Mouse (Mus musculus) neutrophil, adult 83 days (primary cell): Measurements from ENCODE around the gene Rnase9. TPM values are rescaled to one million over a fixed set of nuclear protein-coding genes. Genes with fewer than 3 reads are reported as not detected.

ENCODE experiments used
- total RNA-seq, 2 experiments: library from RNA; stranded (reverse); gene quantifications; one replicate each; pipeline ENCODE4 v1.2.4; 2023

Gene Rnase9
- total RNA-seq = not detected

GRCm38 (mm10) chr14:51041769-51042168, at the start of gene Rnase9:
Gene Rnase9, minus strand, starts transcription at chr14:51041869.

DNA sequence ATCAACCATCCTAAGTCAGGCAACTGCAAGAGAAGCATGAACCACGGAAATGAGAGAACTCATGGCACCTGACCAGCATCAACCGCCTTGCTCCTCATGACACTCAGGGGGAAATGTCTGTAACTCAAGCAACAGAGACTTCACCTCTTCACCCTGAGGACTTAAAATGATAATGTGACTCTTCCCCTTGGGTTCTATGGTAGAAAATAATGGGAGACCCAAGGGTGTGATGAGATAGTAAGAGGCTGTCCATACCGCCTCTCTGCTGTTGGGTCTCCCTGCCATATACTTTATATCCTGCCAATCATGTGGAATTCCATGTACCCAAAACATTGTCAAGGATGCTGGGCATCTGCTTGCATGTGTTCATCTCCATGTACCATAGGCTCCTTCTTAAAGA, 32.7 kb upstream of the Rnase9 start, which contains the start of gene Olfr750:
TSS of gene Olfr750 (minus strand) at position 101 of the 400 bp plus-strand sequence.

GRCm38 (mm10) chr14:51057401-51057831, 15.7 kb upstream of the Rnase9 start, which contains the start of gene Rnase12:
Gene Rnase12, minus strand, starts transcription at chr14:51057661.

DNA sequence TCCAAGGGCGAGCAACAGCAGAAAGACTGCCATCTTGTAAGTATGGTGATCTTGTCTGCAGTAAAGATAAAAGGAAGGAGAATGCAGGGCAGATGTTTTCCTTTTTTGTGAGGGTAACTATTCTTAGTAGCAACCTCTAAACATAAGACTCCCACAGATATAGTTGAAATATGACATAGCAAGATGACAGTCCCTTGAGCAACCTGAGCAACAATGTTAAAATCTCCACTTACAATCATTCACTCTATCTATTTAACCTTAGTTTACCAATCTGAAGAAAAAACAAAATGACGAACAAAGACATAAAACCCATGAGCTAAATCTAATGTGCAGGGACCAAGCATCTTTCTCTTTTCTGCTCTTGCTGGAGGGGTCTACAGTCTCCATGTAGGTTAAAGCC, 8.4 kb upstream of the Rnase9 start, which contains the start of gene Rnase11:
TSS of gene Rnase11 (minus strand) at position 101 of the 400 bp plus-strand sequence.

DNA sequence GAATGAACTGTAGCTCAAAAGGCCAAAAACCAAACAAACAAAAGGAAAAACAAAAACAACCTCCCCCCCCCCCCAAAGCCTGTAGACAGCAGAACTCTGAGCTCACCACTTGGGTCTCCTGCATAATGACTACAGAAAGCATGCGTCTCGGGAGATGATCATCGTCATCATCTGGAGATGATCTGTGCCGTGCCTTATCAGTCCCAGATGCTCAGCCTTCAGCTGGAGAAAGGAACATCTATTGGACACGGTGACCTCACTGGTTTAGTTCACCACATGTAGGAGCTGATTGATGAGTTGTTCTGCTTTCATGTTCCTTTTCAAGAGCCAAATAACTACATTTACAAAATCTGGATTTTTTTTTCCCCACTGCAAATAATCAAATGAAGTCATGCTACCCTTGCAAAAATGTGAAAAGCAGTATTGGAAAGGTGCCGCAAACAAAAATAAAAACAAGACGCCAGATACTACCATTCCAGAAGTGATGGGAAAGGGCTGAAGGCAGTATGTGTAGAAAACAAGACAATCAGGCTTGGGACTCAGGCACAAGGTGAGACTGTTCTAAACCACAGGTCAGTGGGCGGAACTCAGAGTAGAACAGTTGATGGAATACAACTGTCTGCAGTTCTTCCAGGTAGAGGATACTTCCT, 34.4 kb downstream of the Rnase9 start, which contains the start of gene Rnase10:
TSS of gene Rnase10 (plus strand) at position 600 of the 650 bp plus-strand sequence.

Other genes starting within 250 kb of the Rnase9 start
- gene Ccnb1ip1, start 234.1 kb downstream of the Rnase9 start, total RNA-seq = under 1 TPM in 1 of 2 experiments, not detected in 1; 0.26 TPM
- 10 to 100 TPM; 24.4 to 28.5 TPM for gene Parp2, start 234.0 kb downstream of the Rnase9 start, total RNA-seq
- 10 to 100 TPM; 49.5 to 58.5 TPM for gene Tep1, start 171.3 kb downstream of the Rnase9 start, total RNA-seq
- under 1 TPM; 0.13 to 0.33 TPM for gene Klhl33, start 144.4 kb downstream of the Rnase9 start, total RNA-seq
- gene Osgep, start 117.0 kb downstream of the Rnase9 start, total RNA-seq = 10 to 100 TPM; 22.8 to 27.0 TPM
- gene Apex1, start 116.9 kb downstream of the Rnase9 start, total RNA-seq = 10 to 100 TPM; 16.0 to 20.1 TPM
- 10 to 100 TPM; 53.6 to 56.3 TPM for gene Pip4p1, start 111.0 kb downstream of the Rnase9 start, total RNA-seq
- 100 to 1,000 TPM in 1 of 2 experiments, 10 to 100 TPM in 1; 77.0 to 104 TPM for gene Pnp, start 110.8 kb downstream of the Rnase9 start, total RNA-seq
- 10 to 100 TPM; 91.1 to 96.2 TPM for gene Gm49342, start 97.4 kb downstream of the Rnase9 start, total RNA-seq
- gene Pnp2, start 85.9 kb downstream of the Rnase9 start, total RNA-seq = 10 to 100 TPM in 1 of 2 experiments, 1 to 10 TPM in 1; 9.1 to 11.8 TPM
- gene Rnase10, start 34.1 kb downstream of the Rnase9 start, total RNA-seq = not detected
- gene Rnase11, start 8.3 kb upstream of the Rnase9 start, total RNA-seq = not detected
- gene Rnase12, start 15.8 kb upstream of the Rnase9 start, total RNA-seq = 1 to 10 TPM; 1.7 to 2.0 TPM
- gene Olfr750, start 32.6 kb upstream of the Rnase9 start, total RNA-seq = not detected
- gene Rnase4, start 49.2 kb upstream of the Rnase9 start, total RNA-seq = 1 to 10 TPM; 5.1 to 5.8 TPM
- gene Ang, start 49.3 kb upstream of the Rnase9 start, total RNA-seq = 1 to 10 TPM; 3.5 to 5.6 TPM
- not detected for gene Eddm3b, start 72.6 kb upstream of the Rnase9 start, total RNA-seq
- gene Rnase6, start 82.0 kb upstream of the Rnase9 start, total RNA-seq = 10 to 100 TPM; 42.5 to 44.9 TPM
- gene Rnase1, start 104.9 kb upstream of the Rnase9 start, total RNA-seq = not detected
- 1 to 10 TPM; 2.5 to 2.7 TPM for gene Rnase2b, start 120.4 kb upstream of the Rnase9 start, total RNA-seq
- gene Ang2, start 157.3 kb upstream of the Rnase9 start, total RNA-seq = not detected
- not detected for gene Ear14, start 161.5 kb upstream of the Rnase9 start, total RNA-seq
- 10 to 100 TPM; 50.2 to 56.3 TPM for gene Rnase2a, start 214.2 kb upstream of the Rnase9 start, total RNA-seq